Mouse (Mus musculus) small intestine, adult 2 months (tissue): ENCODE data around the gene Nedd9.

Experiments used
- CTCF ChIP-seq: fragments of 200-500 bp; IDR thresholded peaks from 2 replicates; pipeline ENCODE4 v1.5.1; 2012; ENCODE audit warnings: low read depth, mild to moderate bottlenecking, control low read depth, inconsistent platforms, low read length, moderate library complexity, mixed read lengths; ENCODE audit not compliant: insufficient replicate concordance, insufficient read length; ENCODE audit errors: extremely low read depth
- POLR2A ChIP-seq: fragments of 200-500 bp; IDR thresholded peaks from 2 replicates; pipeline ENCODE4 v1.6.1; 2012; ENCODE audit warnings: low read depth, mild to moderate bottlenecking, control low read depth, inconsistent platforms, low read length, moderate library complexity

GRCm38 (mm10) chr13:41339653-41340351 lies 147.4 kb downstream of the Nedd9 start:
- TF ChIP-seq CTCF (no peak), POLR2A (no peak)
